Mouse (Mus musculus) testis, adult 2 months (tissue): ENCODE data around the gene Clec2e. TPM values are rescaled to one million over a fixed set of nuclear protein-coding genes. Genes with fewer than 3 reads are reported as not detected.

ENCODE experiments used
- H3K27ac ChIP-seq: fragments of 200-500 bp; 2 replicates; pipeline ENCODE4 v1.5.1; 2012; ENCODE audit warnings: low read depth, low read length; ENCODE audit not compliant: control insufficient read depth, insufficient read depth
- H3K27me3 ChIP-seq: fragments of 200-500 bp; 2 replicates; pipeline ENCODE4 v1.6.1; 2012; ENCODE audit warnings: mild to moderate bottlenecking, low read length, moderate library complexity; ENCODE audit not compliant: control insufficient read depth, insufficient read depth
- H3K36me3 ChIP-seq: fragments of 200-500 bp; 2 replicates; pipeline ENCODE4 v1.6.1; 2012; ENCODE audit warnings: mild to moderate bottlenecking, low read length; ENCODE audit not compliant: control insufficient read depth, insufficient read depth
- H3K4me1 ChIP-seq: fragments of 200-500 bp; 2 replicates; pipeline ENCODE4 v1.6.1; 2012; ENCODE audit warnings: low read length; ENCODE audit not compliant: control insufficient read depth, insufficient read depth
- H3K4me3 ChIP-seq: fragments of 200-500 bp; 2 replicates; pipeline ENCODE4 v1.5.1; 2012; ENCODE audit warnings: low read depth, mild to moderate bottlenecking, low read length, moderate library complexity, mixed read lengths; ENCODE audit not compliant: control insufficient read depth
- CTCF ChIP-seq: fragments of 200-500 bp; IDR thresholded peaks from 2 replicates; pipeline ENCODE4 v1.5.1; 2012; ENCODE audit warnings: low read depth, mild to moderate bottlenecking, inconsistent platforms, low read length, moderate library complexity; ENCODE audit not compliant: control insufficient read depth, insufficient read depth, insufficient replicate concordance
- POLR2A ChIP-seq: fragments of 200-500 bp; IDR thresholded peaks from 2 replicates; pipeline ENCODE4 v1.6.1; 2012; ENCODE audit warnings: low read depth, mild to moderate bottlenecking, inconsistent platforms, low read length, moderate library complexity; ENCODE audit not compliant: control insufficient read depth
- polyA plus RNA-seq: library from polyadenylated mRNA; depleted of rRNA; stranded (reverse); fragments of >200 nt; gene quantifications from 2 replicates; pipeline ENCODE4 v1.2.3, GENCODE M21; 2012; rRNA removed

Clec2e gene
- polyA plus RNA-seq, 1 experiment: not detected

DNA sequence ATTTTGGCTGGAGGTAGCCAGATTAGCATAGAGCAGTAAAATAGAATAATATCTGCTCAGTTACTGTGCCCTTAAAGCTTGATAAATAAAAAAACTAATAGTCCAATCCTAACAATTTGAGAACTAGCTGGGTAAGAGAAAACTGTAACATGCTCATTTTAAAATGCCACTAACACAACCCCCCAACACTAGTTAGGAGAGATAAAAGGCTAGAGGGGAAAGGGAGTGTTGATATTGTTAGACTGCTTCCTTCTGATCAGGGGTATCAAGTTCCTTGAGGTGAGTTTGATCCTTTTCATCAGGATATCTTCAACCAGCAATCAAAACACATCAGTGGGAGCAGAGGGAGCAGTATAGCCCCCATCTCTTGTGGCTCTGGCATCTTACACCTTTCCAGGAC lies 58.2 kb downstream of the Clec2e start:
- TF ChIP-seq POLR2A (no peak), CTCF (no peak)
- no peaks in the 10 kb centered on the region for H3K4me1 ChIP-seq
- no peaks in the 10 kb centered on the region for H3K36me3 ChIP-seq
- no peak overlapping the region for H3K4me3 ChIP-seq
- H3K27ac ChIP-seq: no peak overlapping the region
- no peaks in the 10 kb centered on the region for H3K27me3 ChIP-seq

Other genes with a start within 250 kb of the Clec2e start
- gene Clec2i, start 213.3 kb downstream of the Clec2e start, polyA plus RNA-seq: 0.07 TPM in 1 of 2 replicates, not detected in the other
- gene BC035044, start 209.8 kb downstream of the Clec2e start, polyA plus RNA-seq: 0.08 and 0.09 TPM in 2 replicates
- not detected in 2 replicates for gene Clec2g, start 166.5 kb downstream of the Clec2e start, polyA plus RNA-seq
- gene Klrb1f, start 55.0 kb downstream of the Clec2e start, polyA plus RNA-seq: not detected in 2 replicates
- gene Clec2d, start 79.7 kb upstream of the Clec2e start, polyA plus RNA-seq: 4.5 and 4.9 TPM in 2 replicates
- gene Cd69, start 174.5 kb upstream of the Clec2e start, polyA plus RNA-seq: 0.07 TPM in 1 of 2 replicates, not detected in the other
- gene 4922502D21Rik, start 230.9 kb upstream of the Clec2e start, polyA plus RNA-seq: 661 and 905 TPM in 2 replicates
- 0.21 and 0.28 TPM in 2 replicates for gene Clec12a, start 241.8 kb upstream of the Clec2e start, polyA plus RNA-seq